In genomic region chr9:56657996-56658398, GRCm38 (mm10) we compare ENCODE assay signal across 11 mouse cellular contexts.
DNase-seq lines count a peak whose midpoint lies in the region; ATAC-seq and TF ChIP-seq lines count a peak whose summit lies in the region.
"Had no signal": no experiment of that assay in that cellular context is flagged by ENCODE, and none has a peak within 500 bp of the region (broad histone marks: within the 10 kb centered on the region; RNA-seq: fewer than 3 reads in every experiment).

No protein-coding gene starts in this region.

- intact Hi-C loops in left cerebral cortex, postnatal 10 days (cut with DNase I) = loop anchor here (5.0 kb wide), 1 partner anchor 54 kb away; no protein-coding TSS in a partner anchor

- TF ChIP-seq CTCF in brain, embryonic 14.5 days (IDR thresholded peaks at IDR 0.05; ENCODE audit: borderline replicate concordance, extremely low read depth, insufficient read depth, insufficient read length) = no peak

- no peaks in the 10 kb centered on the region for H3K9me3 ChIP-seq in limb, embryonic 10.5 days (replicated peaks)
- H3K9me3 ChIP-seq in heart, embryonic 11.5 days (replicated peaks; ENCODE audit: control insufficient read depth, low read length) = no peaks in the 10 kb centered on the region
- H3K9me3 ChIP-seq: heart, embryonic 13.5 days; midbrain, embryonic 10.5 days had no signal

- peaks cover 17% of the 10 kb centered on the region for H3K4me1 ChIP-seq in limb, embryonic 10.5 days
- H3K4me1 ChIP-seq in heart, embryonic 11.5 days (ENCODE audit: control insufficient read depth, insufficient read depth, low read length) = no peaks in the 10 kb centered on the region; the same call in 1 of the 2 replicates

- peak; percentile 87 for DNase-seq in brain, embryonic 14.5 days (ENCODE audit: low read depth)
- DNase-seq in cerebellum, adult 8-10 months = peak; percentile 39
- DNase-seq in frontal cortex, postnatal 14 days (ENCODE audit: low spot score in 2 of 2) = peak; percentile 78 to 79
- peak; percentile 83 to 89 for DNase-seq in left cerebral cortex, postnatal 10 days (ENCODE audit: extremely low spot score in 1 of 2, low spot score in 2 of 2)
- DNase-seq in lung, postnatal 4 days = no peak
- DNase-seq in limb, embryonic 10.5 days (ENCODE audit: low spot score) = no peak
- no peak for DNase-seq in urinary bladder, postnatal 10 days (ENCODE audit: low spot score)
- DNase-seq: thymus, adult 18-20 months had no signal

- no peaks in the 10 kb centered on the region for H3K36me3 ChIP-seq in limb, embryonic 10.5 days
- no peaks in the 10 kb centered on the region for H3K36me3 ChIP-seq in heart, embryonic 11.5 days (ENCODE audit: control insufficient read depth, insufficient read depth, low read length)
- H3K36me3 ChIP-seq: heart, embryonic 13.5 days; midbrain, embryonic 10.5 days had no signal

- no peak for TF ChIP-seq POLR2A in brain, embryonic 14.5 days (IDR thresholded peaks at IDR 0.05; ENCODE audit: borderline replicate concordance, extremely low read depth, insufficient read depth, insufficient read length, poor library complexity, severe bottlenecking)

- H3K27ac ChIP-seq in limb, embryonic 10.5 days = no peak overlapping the region
- H3K27ac ChIP-seq in heart, embryonic 11.5 days (ENCODE audit: low read depth, low read length) = no peak overlapping the region
- H3K27ac ChIP-seq: heart, embryonic 13.5 days had no signal

- no peak overlapping the region for H3K4me2 ChIP-seq in heart, embryonic 11.5 days
- H3K4me2 ChIP-seq: heart, embryonic 13.5 days had no signal

- H3K27me3 ChIP-seq in limb, embryonic 10.5 days (ENCODE audit: low read depth, poor library complexity, severe bottlenecking) = peaks cover 41% of the 10 kb centered on the region
- H3K27me3 ChIP-seq in heart, embryonic 11.5 days (ENCODE audit: control insufficient read depth, insufficient read depth, low read length) = 0 out of 2 replicates have a peak, but pooled peaks cover 6% of the 10 kb centered on the region

- H3K9ac ChIP-seq in heart, embryonic 11.5 days (ENCODE audit: low read depth, low read length) = no peak overlapping the region
- H3K9ac ChIP-seq: heart, embryonic 13.5 days had no signal

- H3K4me3 ChIP-seq in limb, embryonic 10.5 days = no peak overlapping the region
- H3K4me3 ChIP-seq in heart, embryonic 11.5 days (ENCODE audit: low read depth, low read length) = no peak overlapping the region
- H3K4me3 ChIP-seq: heart, embryonic 13.5 days; midbrain, embryonic 10.5 days had no signal

- no peak for ATAC-seq in heart, embryonic 11.5 days (replicated peaks; ENCODE audit: insufficient number of reproducible peaks, low FRiP score, low TSS enrichment)

- 67% methylated on average over 6 of the region's 6 CpGs for WGBS in limb, embryonic 10.5 days
- WGBS in heart, embryonic 11.5 days (ENCODE audit: insufficient replicate concordance) = 63% methylated on average over 6 of the region's 6 CpGs

Comparison
In these comparisons a context has a peak if more than half of its experiments do, and no peak if none do; other contexts are left out.
1. DNase-seq: peak in brain, embryonic 14.5 days (single experiment), cerebellum, adult 8-10 months (single experiment), frontal cortex, postnatal 14 days (2 of 2) and left cerebral cortex, postnatal 10 days (2 of 2); none in lung, postnatal 4 days (0 of 2), limb, embryonic 10.5 days (single experiment) and urinary bladder, postnatal 10 days (single experiment).